Mouse (Mus musculus) stomach, adult 2 months (tissue): Measurements from ENCODE around the gene Phf8. TPM values are rescaled to one million over a fixed set of nuclear protein-coding genes. Genes with fewer than 3 reads are reported as not detected.

Source experiments
- polyA plus RNA-seq: library from polyadenylated mRNA; depleted of rRNA; stranded (reverse); fragments of >200 nt; gene quantifications from 2 replicates; pipeline ENCODE4 v1.2.3, GENCODE M21; 2012; rRNA removed

Gene Phf8
- polyA plus RNA-seq = 1.8 and 2.2 TPM in 2 replicates

GRCm38 (mm10) chrX:151520458-151521322, at the start of gene Phf8:
Phf8 (plus strand) TSS chrX:151520672.

Other genes starting within 250 kb of the Phf8 start
- gene Fam120c, start 176.5 kb upstream of the Phf8 start, polyA plus RNA-seq = 1.3 and 1.5 TPM in 2 replicates